Mouse (Mus musculus): ENCODE measurements around the gene Ap4e1. TPM values are rescaled to one million over a fixed set of nuclear protein-coding genes. Genes with fewer than 3 reads are reported as not detected.

Gene Ap4e1
- polyA plus RNA-seq, 2 experiments = 2.4 to 4.2 TPM

DNA sequence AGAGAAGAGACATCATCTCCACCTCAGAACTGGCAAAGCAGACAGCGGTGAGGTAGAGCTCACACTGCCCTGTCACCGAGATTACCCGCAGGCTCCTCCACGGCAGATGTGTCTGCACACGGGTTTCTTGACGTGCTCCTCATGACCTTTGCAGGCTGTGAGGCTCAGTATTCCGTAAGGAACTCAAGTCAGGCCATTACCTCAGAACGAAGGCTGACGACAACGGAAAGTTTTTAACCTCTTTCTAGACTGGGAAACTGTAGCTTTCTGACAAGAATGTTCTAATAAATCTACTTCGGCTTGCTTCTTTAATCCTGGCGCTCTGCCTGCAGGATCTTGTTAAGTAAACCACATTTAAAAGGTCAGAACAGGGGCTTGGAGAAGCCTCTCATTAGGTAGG, 15.8 kb upstream of the Ap4e1 start:
- DNase-seq (ENCODE audit: low read depth in 3 of 3, low spot score in 3 of 3) (no peak), ATAC-seq (ENCODE audit: insufficient read depth) (no peak)
- no peaks in the 10 kb centered on the region for H3K36me3 ChIP-seq (replicated peaks; ENCODE audit: control insufficient read depth, insufficient read depth, low read depth)
- no peak overlapping the region for H3K27ac ChIP-seq
- no peak overlapping the region for H3K4me2 ChIP-seq (ENCODE audit: low read depth)
- no peaks in the 10 kb centered on the region for H3K27me3 ChIP-seq (ENCODE audit: control insufficient read depth, insufficient read depth, low read length)
- TF ChIP-seq EP300 (IDR thresholded peaks at IDR 0.05; ENCODE audit: low read depth) (no peak), CTCF (IDR thresholded peaks at IDR 0.05; ENCODE audit: low read depth) (no peak)
- H3K9ac ChIP-seq (replicated peaks) = no peak overlapping the region
- H3K4me1 ChIP-seq (replicated peaks; ENCODE audit: control insufficient read depth in 2 of 2, insufficient read depth in 2 of 2, low read length in 1 of 2) = no peaks in the 10 kb centered on the region
- no peaks in the 10 kb centered on the region for H3K9me3 ChIP-seq (ENCODE audit: control insufficient read depth, low read length)
- no peak overlapping the region for H3K4me3 ChIP-seq (ENCODE audit: insufficient read depth in 1 of 2, low read depth in 2 of 2, low read length in 2 of 2)
- 62% methylated on average over 12 of the region's 12 CpGs for WGBS (ENCODE audit: insufficient replicate concordance)

GRCm38 (mm10) chr2:126994384-126995166, 13.9 kb upstream of the Ap4e1 start:
- Histone ChIP-seq H3K4me1 (replicated peaks; ENCODE audit: control insufficient read depth in 2 of 2, insufficient read depth in 2 of 2, low read length in 1 of 2) (no peaks in the 10 kb centered on the region), H3K4me2 (ENCODE audit: low read depth) (no peak overlapping the region), H3K4me3 (ENCODE audit: insufficient read depth in 1 of 2, low read depth in 2 of 2, low read length in 2 of 2) (no peak overlapping the region), H3K36me3 (replicated peaks; ENCODE audit: control insufficient read depth, insufficient read depth, low read depth) (no peaks in the 10 kb centered on the region), H3K27ac (no peak overlapping the region), H3K27me3 (ENCODE audit: control insufficient read depth, insufficient read depth, low read length) (no peaks in the 10 kb centered on the region), H3K9me3 (ENCODE audit: control insufficient read depth, low read length) (no peaks in the 10 kb centered on the region), H3K9ac (replicated peaks) (no peak overlapping the region)
- WGBS (ENCODE audit: insufficient replicate concordance) = 60% methylated on average over 6 of the region's 6 CpGs
- no peak for DNase-seq (ENCODE audit: low read depth in 3 of 3, low spot score in 3 of 3)
- no peak for ATAC-seq (ENCODE audit: insufficient read depth)
- TF ChIP-seq EP300 (IDR thresholded peaks at IDR 0.05; ENCODE audit: low read depth) (no peak), CTCF (IDR thresholded peaks at IDR 0.05; ENCODE audit: low read depth) (no peak)

DNA sequence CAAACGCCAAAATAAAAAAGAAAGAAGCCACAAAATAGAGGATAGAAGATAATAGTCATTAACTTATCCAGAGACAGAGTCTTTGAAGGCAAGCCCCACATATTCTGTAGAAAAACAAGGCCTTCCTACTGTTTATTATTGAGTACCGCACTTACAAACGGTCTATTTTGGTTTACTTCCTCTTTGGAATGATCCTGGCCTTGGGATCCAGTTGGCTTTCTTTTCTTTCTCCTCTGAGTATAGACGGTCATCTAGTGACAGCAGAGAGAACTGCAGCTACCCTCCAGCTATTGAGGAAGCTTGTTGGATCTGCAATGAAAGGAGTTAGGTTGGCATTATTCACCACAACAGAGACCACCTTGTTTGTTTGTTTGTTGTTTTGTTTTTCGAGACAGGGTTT, 11.8 kb upstream of the Ap4e1 start:
- ATAC-seq (ENCODE audit: insufficient read depth) = no peak
- H3K4me2 ChIP-seq (ENCODE audit: low read depth) = peak overlapping the region; percentile 28; the same call in 1 of the 2 replicates
- no peaks in the 10 kb centered on the region for H3K4me1 ChIP-seq (replicated peaks; ENCODE audit: control insufficient read depth in 2 of 2, insufficient read depth in 2 of 2, low read length in 1 of 2)
- WGBS (ENCODE audit: insufficient replicate concordance) = 7% methylated on average over 5 of the region's 5 CpGs
- no peak for TF ChIP-seq EP300 (IDR thresholded peaks at IDR 0.05; ENCODE audit: low read depth)
- TF ChIP-seq CTCF (IDR thresholded peaks at IDR 0.05; ENCODE audit: low read depth) = peak; percentile 67
- DNase-seq (ENCODE audit: low read depth in 3 of 3, low spot score in 3 of 3) = peak; percentile 15 to 27 (median 20)
- H3K9me3 ChIP-seq (ENCODE audit: control insufficient read depth, low read length) = no peaks in the 10 kb centered on the region
- no peaks in the 10 kb centered on the region for H3K27me3 ChIP-seq (ENCODE audit: control insufficient read depth, insufficient read depth, low read length)
- H3K36me3 ChIP-seq (replicated peaks; ENCODE audit: control insufficient read depth, insufficient read depth, low read depth) = no peaks in the 10 kb centered on the region
- H3K27ac ChIP-seq = no peak overlapping the region
- H3K4me3 ChIP-seq (ENCODE audit: insufficient read depth in 1 of 2, low read depth in 2 of 2, low read length in 2 of 2) = no peak overlapping the region
- no peak overlapping the region for H3K9ac ChIP-seq (replicated peaks)

DNA sequence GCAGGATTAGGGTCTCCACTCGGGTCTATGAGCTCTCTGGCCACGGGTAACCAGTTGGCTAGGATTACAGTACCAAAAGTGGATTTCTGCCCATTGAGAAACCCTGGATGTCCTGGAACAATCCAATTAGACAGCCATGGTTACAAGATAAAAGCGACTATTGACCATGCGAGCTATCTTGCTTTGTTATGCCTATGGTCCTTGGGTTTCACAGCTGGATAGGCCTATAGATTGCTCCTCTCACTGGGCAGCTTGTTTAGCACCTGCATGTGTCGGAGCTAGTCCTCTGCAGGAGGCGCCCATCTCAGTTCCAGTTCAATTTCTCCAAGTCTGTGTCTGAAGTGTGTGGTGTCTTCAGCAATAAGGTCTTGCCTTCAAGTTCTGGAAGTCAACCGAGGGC, 10.3 kb upstream of the Ap4e1 start:
- Histone ChIP-seq H3K27ac (no peak overlapping the region), H3K4me1 (replicated peaks; ENCODE audit: control insufficient read depth in 2 of 2, insufficient read depth in 2 of 2, low read length in 1 of 2) (no peaks in the 10 kb centered on the region), H3K4me3 (ENCODE audit: insufficient read depth in 1 of 2, low read depth in 2 of 2, low read length in 2 of 2) (no peak overlapping the region), H3K4me2 (ENCODE audit: low read depth) (no peak overlapping the region), H3K27me3 (ENCODE audit: control insufficient read depth, insufficient read depth, low read length) (no peaks in the 10 kb centered on the region), H3K9ac (replicated peaks) (no peak overlapping the region), H3K36me3 (replicated peaks; ENCODE audit: control insufficient read depth, insufficient read depth, low read depth) (no peaks in the 10 kb centered on the region), H3K9me3 (ENCODE audit: control insufficient read depth, low read length) (no peaks in the 10 kb centered on the region)
- WGBS (ENCODE audit: insufficient replicate concordance) = 58% methylated on average over 7 of the region's 7 CpGs
- TF ChIP-seq EP300 (IDR thresholded peaks at IDR 0.05; ENCODE audit: low read depth) (no peak), CTCF (IDR thresholded peaks at IDR 0.05; ENCODE audit: low read depth) (no peak)
- DNase-seq (ENCODE audit: low read depth in 3 of 3, low spot score in 3 of 3) = no peak
- ATAC-seq (ENCODE audit: insufficient read depth) = no peak

- no peak for ATAC-seq (ENCODE audit: insufficient read depth)
- WGBS (ENCODE audit: insufficient replicate concordance) = 55% methylated on average over 8 of the region's 8 CpGs
Observed at GRCm38 (mm10) chr2:127000406-127001324, 7.9 kb upstream of the Ap4e1 start.

More at GRCm38 (mm10) chr2:127000406-127001324, 7.9 kb upstream of the Ap4e1 start:
- Histone ChIP-seq H3K36me3 (replicated peaks; ENCODE audit: control insufficient read depth, insufficient read depth, low read depth) (no peaks in the 10 kb centered on the region), H3K4me3 (ENCODE audit: insufficient read depth in 1 of 2, low read depth in 2 of 2, low read length in 2 of 2) (no peak overlapping the region), H3K27ac (no peak overlapping the region), H3K9ac (replicated peaks) (no peak overlapping the region), H3K4me2 (ENCODE audit: low read depth) (no peak overlapping the region), H3K9me3 (ENCODE audit: control insufficient read depth, low read length) (no peaks in the 10 kb centered on the region), H3K4me1 (replicated peaks; ENCODE audit: control insufficient read depth in 2 of 2, insufficient read depth in 2 of 2, low read length in 1 of 2) (no peaks in the 10 kb centered on the region), H3K27me3 (ENCODE audit: control insufficient read depth, insufficient read depth, low read length) (no peaks in the 10 kb centered on the region)
- TF ChIP-seq CTCF (IDR thresholded peaks at IDR 0.05; ENCODE audit: low read depth) (no peak), EP300 (IDR thresholded peaks at IDR 0.05; ENCODE audit: low read depth) (no peak)
- DNase-seq (ENCODE audit: low read depth in 3 of 3, low spot score in 3 of 3) = no peak

Data from liver, embryonic 14.5 days (tissue).